Mouse (Mus musculus) frontal cortex, adult 2 months (tissue): ENCODE results near the gene Cdkl1. TPM values are rescaled to one million over a fixed set of nuclear protein-coding genes. Genes with fewer than 3 reads are reported as not detected.
A peak's percentile ranks its signal among the peaks of the same experiment; 100 is the strongest.

Source experiments
- DNase-seq, 2 experiments: peaks; one replicate each; pipeline ENCODE4 v3.0.0; 2022; ENCODE audit warnings: low spot score in 1 of 2; ENCODE audit errors: extremely low spot score in 1 of 2
- polyA plus RNA-seq: library from polyadenylated mRNA; depleted of rRNA; stranded (reverse); fragments of >200 nt; gene quantifications from 2 replicates; pipeline ENCODE4 v1.2.3, GENCODE M21; 2012

Gene Cdkl1
- polyA plus RNA-seq, 1 experiment, result 11.4 TPM

DNA sequence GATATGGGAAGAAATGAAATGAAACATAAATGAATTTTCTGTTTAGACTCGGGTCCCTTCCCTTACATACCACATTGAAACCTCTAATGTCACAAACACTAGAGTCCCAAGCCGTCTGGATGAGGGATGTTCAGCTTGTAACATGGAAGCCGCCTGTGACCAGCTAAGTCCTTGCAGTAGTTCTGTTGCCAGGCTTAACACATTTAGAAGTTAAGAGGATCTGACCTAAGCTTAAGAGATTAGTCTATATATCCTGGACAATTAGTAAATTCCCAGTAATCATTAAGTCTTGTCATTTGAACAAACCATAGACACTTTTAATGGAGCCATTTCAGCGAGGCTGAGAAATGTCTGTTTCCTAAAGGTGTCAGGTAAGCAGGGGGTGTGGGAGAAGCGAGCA is 35.1 kb downstream of the Cdkl1 start:
- no peak for DNase-seq

DNA sequence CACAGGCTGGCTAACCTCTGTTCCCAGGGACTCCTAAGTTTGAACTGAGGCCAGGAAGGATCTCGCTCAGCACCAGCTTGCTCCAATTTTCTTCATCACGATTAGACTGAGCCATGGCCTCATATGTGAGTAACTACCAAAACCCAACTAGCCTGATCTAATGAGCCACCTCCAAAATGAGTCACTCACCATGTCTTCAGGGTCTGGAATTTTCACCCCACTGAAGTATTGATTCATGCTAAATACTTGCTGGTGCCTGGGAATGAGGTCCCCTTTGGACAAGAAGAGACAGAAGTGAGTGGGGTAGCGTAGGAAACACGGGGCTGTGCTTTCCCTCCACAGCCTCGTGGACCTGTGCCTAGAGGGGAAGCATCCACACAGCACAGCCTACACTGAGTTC is 37.1 kb downstream of the Cdkl1 start:
- no peak for DNase-seq

DNA sequence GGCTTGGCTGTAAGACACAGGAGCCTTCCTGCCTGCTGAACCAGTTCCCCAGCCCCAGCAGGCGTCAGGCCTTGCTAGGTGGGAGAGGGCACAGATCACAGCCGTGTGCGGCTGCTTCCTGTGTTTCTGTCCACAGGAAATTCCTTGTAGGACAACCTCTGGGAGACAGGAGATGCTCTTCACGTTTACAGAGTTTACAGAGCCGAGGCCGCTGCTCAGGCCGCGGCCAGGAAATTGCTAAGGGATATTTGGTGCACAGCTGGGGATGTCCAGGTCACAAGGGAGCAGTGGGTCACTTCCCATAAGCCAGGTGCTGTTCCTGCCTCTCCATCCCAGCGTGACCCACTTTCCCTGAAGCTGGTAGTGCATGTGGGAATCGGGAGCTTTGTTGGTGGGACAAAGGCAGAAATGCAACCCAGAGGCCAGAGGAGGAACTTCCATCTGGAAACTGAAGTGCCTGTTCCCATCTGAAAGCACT is 39.2 kb downstream of the Cdkl1 start:
- DNase-seq, result no peak

DNA sequence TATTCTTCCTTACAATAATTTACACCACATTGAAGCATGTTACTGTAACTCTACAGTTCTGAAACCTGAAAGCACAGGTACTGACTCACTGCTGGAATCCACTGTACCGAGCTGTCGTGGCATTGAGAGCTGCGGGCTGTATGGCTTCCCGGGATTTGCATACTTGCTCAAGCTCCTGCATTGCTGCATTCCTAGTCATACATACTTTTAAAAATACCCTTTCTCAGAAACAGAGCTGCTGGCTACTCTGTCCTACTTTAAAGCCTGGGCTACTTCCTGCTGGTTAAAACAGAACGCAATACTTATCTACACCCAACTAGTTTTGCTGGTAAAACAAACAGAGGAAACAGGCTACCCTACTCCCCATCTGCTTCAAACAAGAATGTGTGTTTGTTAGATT is 46.9 kb downstream of the Cdkl1 start:
- DNase-seq, result peak in 1 of 2 experiments; percentile 36

DNA sequence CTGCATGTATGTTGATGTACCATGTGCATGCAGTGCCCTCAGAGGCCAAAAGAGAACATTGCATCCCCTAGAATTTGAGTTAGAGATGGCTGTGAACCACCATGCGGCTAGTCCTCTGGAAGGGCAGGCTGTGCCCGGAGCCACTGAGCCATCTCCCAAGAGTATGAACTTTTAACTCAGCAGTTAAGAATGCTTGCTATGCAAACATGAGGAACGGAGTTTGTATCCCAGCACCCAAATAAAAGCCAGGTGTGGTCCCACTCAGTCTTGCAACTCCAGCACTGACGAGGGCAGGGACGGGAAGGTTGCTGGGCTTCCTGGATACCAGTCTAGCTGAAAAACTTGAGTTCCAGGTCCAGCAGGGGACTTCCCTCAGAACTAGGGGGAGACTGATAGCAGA is 49.1 kb downstream of the Cdkl1 start:
- DNase-seq, result no peak

DNA sequence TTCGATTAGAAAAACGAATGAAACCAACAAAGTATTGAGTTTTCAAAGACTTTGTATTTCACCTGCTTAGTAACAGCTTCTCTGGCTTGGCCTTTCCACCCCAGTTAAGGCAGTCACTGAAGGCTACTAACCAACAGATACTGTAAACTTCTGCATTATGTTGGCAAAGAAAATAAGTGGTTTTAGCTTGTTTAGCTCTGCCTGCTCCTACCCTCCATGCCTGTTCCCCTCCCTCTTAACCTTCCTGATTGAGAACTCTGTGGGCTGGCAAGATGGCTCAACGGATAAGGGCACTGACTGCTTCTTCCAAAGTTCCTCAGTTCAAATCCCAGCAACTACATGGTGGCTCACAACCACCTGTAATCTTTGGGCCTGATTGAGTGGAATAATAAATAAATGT is 57.1 kb downstream of the Cdkl1 start:
- DNase-seq, result no peak

DNA sequence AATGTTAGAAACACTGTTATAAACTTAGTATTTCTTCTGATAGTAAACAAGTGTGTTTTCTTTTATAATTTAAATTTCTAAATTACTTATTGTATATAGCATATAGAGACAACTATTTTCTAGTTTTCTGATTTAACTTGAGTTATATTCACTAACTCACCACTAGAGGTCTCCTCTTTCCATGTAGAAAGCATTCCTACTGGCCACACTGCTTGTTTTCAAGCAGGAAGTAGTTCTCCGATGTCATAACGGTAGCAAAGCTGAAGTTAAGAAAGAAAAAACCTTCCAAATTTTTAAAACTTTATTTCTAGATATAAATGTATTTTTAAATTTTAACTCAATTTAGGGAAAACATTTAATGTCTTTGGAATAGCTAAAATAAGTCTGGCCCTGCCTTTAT is 57.5 kb downstream of the Cdkl1 start:
- DNase-seq, result peak in 1 of 2 experiments; percentile 53

DNA sequence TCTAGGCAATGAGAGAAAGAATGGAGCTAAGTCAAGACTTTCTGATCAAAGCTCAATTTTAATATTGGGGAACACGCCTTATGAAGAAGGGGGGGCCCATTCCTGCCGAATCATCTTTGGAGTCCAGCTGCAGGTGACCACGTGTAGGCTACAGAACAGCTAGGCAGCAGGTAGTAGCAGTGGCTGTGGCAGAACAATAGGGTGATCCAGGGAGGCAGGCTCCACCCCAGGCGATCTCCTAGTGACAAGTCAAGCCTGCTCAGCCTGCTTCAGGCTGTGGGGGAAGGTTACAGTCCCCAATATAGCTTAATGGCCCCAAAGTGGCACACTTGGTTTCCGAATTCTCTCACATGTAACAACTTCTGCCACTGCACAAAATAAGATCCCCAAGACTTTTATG is 58.8 kb downstream of the Cdkl1 start:
- no peak for DNase-seq

DNA sequence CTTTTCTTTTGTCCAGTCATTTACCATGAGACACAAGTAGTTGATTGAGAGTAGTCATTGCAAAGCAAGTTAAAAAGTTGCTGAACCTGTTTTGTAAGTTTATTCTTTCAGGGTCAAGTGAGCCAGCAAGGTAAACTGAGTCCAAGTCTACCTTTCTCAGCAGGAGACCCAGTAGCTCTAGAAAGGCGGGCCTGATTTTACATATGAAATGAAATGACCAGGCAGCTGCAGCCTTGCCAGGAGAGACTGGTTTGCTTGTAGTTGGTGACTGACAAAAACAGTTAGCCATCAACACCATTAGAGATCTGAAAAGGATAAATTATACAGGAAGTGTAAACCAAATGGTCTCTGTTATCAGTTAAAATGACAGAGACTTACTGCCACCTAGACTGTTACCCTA is 60.8 kb downstream of the Cdkl1 start:
- DNase-seq, result no peak

DNA sequence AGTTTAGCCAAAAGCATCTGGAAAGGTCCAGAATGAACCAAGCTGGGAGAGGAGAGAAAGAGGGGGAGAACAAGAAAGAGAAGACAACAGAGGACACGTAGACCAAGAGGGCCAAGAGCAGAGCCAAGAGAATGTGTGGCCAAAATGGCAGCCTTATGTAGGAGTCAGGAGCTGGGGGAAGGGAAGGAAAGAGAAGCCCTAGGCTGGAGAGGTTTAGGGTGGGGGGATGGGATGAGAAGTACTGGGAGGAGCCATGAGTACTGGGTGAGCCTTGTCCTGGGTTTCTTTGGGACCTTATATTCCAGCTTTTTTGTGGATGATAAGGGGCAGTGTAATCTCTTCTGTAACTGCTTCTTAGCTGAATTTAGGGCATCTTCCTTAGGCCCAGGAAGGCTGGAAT is 61.8 kb downstream of the Cdkl1 start:
- DNase-seq, result no peak

DNA sequence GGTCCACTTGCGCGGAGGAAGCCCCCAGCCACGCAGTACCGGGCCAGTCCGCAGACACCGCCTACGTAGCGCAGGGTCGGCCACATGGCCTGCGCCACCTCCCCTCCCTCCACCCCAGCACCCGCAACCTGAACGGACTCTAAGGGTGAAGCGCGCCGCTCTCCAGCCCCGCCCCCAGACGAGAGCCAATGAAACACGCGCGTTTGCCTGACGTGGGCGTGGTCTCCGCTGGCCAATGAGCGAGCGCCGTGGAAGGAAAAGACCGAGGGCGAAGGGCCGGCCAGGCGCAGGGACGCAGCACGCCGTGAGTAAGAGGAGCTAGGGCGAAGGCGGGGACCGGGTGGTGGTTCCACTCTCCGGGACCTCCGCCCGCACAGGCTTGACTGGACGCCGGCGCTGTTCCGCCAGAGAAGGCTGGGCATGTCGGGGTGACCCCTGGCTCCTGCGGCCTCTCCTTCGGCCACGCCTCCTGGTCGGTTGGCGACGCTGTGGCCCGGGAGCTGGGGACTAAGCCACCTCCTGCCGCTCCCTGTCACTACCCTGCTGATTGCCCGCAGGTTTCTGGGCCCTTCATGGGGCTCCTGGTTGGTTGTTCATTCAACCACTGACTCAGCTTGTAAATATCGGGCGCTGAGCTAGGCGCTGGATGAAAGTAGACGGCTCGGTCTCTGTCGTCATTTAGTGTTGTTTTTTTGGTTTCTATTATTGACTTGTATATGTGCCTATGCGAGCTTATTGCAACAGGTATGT is 66.2 kb downstream of the Cdkl1 start, which contains the start of the genes L2hgdh and Atp5s:
L2hgdh (minus strand) TSS at position 163 of the 750 bp plus-strand sequence.
Atp5s (plus strand) TSS at position 240 of the 750 bp plus-strand sequence.
- DNase-seq, result peak; percentile 89 to 97

DNA sequence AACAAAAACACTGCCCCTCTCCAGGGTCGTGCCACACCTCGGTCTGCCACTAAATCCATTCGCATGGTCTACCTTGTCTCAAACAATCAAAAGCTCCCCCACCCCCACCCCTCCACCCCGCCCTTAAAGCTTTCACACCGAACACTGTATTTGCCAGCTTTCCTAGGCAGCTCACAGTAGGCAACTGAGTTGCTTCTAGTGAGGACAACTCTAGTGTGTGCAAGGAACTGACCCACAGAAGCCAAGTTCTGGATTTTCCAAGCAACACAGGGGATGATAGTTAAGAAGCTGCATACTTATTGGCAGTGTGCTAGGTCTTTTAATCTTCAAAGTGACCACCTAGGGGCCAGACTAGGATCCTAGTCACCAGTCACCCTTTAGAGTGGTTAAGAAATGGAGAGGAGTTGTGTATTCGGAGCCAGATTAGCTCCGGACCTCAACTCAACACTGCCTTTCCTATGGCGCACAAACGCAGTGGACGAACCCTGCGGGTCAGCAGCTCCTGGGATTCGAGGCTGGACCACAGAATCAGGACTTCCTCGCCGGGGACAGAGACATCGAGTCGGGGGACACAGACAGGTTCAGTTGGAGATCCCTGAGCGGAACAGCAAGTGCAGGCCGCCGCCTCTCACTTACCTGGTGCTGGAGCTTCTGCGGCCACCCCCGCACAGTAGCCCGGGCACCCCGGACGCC is 66.9 kb downstream of the Cdkl1 start:
- no peak for DNase-seq

DNA sequence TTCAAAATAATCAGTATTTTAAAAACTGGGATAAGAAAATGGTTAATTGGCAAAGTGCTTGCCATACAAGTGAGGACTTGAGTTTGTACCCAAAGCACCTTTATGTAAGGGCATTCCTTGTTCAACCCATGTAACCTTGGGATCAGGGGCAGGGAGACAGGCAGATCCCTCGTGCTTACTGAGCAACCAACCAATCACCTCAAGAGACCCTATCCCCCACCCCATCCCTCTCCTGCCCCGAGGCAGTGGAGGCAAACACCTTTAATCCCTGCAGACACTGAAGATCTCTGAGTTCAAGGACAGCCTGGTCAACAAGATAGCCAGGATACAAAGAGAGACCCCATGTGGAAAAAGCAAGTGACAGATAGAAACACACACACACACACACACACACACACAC is 67.7 kb downstream of the Cdkl1 start:
- DNase-seq, result no peak

DNA sequence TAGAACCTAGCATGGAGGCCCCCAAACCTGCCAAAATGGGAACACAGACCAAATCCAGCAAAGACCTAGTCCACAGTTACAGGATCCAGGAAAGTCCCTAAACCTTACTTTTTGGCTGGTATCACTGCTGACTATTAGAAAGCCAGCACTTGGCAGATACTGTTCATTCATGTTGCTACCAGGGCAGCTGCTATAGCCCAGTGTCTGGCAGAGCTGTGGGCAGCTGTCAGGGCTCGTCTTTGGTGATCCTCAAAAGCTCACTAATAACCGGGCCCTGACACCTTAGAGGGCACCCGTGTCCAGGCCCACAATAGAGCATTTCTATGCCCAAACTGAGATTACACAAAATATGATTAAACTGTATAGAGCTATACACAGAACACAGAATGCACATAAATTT is 68.2 kb downstream of the Cdkl1 start:
- no peak for DNase-seq

DNA sequence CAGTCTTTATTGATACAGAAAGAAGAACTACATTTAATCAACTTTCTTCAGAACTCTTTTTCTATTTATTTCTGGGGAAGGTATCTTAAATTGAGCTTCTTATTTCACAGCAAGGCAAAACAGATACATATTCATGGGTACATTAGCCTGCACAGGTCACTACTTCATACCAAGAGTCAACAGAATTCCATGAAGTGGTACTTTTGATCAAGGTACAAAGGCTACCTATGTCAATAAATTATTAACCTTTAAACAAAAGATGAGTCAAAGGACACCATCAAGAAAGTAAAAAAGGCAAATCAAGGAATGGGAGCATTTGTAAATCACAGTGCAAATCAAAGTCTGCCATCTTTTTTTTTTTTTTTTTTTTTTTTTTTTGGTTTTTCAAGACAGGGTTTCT is 77.4 kb downstream of the Cdkl1 start:
- DNase-seq, result no peak

DNA sequence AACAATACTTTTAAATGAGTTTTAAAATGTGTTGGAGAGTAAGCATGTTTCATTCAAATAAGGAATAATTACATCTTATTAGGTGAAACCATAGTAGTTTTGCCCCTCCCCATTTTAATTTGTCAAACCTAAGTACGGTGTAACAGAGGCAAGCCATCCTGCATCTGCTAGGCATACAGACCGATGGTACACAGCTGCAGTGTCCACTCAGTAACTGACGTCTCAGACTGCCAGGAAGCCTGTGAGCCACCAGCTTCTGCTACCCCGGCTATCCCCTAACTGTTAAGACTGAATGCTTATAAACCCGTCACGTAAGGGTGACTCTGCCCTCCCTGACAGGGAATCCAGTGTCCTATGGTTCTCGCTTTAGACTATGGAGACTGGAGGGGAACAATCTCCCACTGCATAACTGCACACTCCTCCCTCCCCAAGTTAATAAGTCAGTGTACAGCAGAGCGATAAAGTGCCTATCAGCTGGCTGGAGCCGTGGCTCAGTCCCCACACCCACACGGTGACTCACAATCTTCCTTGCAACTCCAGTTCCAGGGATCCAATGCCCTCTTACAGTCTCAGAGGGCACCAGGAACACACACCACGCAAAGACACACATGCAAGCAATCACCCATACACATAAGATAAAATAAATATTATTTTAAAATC is 86.1 kb downstream of the Cdkl1 start:
- no peak for DNase-seq

DNA sequence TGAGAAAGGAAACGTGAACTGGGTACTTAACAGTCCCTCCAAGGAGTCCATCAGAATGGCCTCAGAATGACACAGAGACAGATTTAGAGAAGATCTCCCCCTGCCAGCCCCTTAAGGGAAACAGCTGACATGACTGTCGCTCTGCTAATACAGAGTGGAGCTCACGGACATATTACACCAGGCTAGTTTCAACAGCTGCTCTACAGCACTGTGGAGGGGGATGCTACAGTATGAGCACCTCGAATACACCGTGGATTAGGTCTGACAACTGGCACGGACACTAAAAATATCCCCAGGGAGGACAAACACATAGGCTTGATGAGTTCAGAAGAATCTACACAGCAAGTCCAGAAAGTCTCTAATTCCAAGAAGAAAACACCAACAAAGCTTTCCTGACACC is 92.7 kb downstream of the Cdkl1 start:
- no peak for DNase-seq
